Mouse (Mus musculus): ENCODE results near the gene Gm11037. TPM values are rescaled to one million over a fixed set of nuclear protein-coding genes. Genes with fewer than 3 reads are reported as not detected.

Gene Gm11037
- polyA plus RNA-seq, 1 experiment from 2014 or later = not detected

DNA sequence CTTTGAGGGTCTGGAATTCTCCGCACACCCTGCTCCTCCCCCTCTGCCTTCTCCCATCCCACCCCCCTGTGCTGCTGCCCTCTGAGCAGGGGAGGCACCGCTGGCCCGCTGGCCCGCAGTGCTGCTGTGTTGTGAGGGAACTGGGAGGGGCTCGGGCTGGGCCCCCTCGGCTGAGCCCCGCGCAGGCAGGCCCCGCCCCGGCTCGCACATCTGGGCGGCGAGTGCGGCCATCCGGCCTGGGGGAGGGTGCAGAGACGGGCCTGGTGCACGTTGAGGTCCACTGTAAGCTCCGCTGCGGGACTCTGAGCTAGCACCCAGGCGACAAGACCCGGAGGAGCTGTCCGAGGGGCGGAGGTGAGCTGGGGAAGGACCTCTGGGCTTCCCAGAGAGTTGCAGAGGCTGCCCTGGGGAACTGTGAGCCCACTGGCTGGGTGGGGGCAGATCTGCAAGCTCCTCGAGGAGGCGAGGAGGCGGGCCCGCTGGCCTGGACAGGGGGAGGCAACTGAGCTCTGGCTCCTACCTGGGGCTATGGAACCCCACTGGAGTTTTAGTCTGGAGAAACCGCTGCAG is 6.1 kb upstream of the Gm11037 start, which contains the start of gene Hspa12b:
Gene Hspa12b, plus strand, starts transcription at position 120 of the 570 bp plus-strand sequence.
- Histone ChIP-seq H3K4me1 (replicated peaks; ENCODE audit: control insufficient read depth, insufficient read depth) (peaks cover 6% of the 10 kb centered on the region; the same call in 1 of the 2 replicates), H3K9me3 (ENCODE audit: control insufficient read depth, low read length) (no peaks in the 10 kb centered on the region), H3K36me3 (ENCODE audit: control insufficient read depth, insufficient read depth, low read length) (no peaks in the 10 kb centered on the region), H3K27ac (replicated peaks) (peak within 1 kb of the TSS; percentile 81), H3K9ac (ENCODE audit: low read length) (peak within 1 kb of the TSS; percentile 80), H3K4me3 (ENCODE audit: low read depth, low read length) (peak within 1 kb of the TSS; percentile 62), H3K27me3 (ENCODE audit: control insufficient read depth, insufficient read depth, low read length) (no peaks in the 10 kb centered on the region), H3K4me2 (replicated peaks; ENCODE audit: low read depth) (peak within 1 kb of the TSS; percentile 75)
- DNase-seq (ENCODE audit: low spot score) (peak; percentile 67), ATAC-seq (ENCODE audit: low FRiP score, low TSS enrichment) (peak; percentile 78)
- WGBS = 2% methylated on average over 28 of the region's 28 CpGs
- TF ChIP-seq EP300 (optimal IDR thresholded peaks at IDR 0.05) (no peak), CTCF (IDR thresholded peaks at IDR 0.05; ENCODE audit: low read depth) (no peak)

DNA sequence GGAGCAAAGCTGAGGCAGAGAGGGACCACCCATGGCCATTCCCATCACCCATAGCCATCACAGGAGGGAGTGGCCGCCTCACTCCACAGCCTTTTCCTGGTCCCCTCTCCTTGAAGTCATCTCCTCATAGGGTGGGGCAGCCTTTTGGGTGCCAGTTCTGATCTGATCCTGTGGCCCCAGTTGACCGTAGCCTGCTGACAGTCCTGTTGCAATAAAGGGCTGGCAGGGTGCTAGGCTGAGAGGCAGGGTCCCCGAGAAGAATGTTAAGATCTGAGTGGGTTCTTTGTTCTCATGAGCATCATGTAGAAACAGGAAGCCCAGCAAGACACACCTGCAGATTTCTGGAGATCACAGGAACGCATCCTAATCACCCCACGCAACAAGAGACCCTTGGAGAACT is 5.1 kb upstream of the Gm11037 start:
- peak overlapping the region; percentile 80; the same call in 1 of the 2 replicates for H3K9ac ChIP-seq (ENCODE audit: low read length)

DNA sequence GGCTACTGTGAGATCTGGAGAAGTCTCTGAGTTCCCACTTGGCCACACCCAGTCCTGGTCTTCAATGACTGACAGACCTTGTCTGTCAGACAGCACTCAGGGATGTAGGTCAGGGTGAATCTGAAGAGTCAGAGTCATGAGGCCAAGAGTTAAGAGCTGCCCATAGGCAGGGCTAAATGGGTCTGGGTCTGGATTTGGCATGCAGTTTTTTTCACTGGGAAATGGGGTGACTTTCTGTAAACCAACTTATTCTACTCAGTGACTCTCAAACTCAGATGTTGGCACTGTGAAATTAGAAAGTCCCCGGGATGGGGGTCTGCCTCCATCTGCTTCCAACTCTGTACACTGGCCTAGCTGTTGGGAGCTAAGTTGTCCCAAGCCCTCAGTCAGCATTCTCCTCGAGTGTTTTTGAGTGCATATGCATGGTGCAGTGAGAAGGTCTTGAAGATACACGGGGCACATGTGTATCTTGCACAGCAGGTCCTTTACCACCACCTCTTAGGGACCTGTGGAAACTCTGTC is 4.6 kb upstream of the Gm11037 start:
- no peak overlapping the region for H3K27ac ChIP-seq (replicated peaks)
- peak overlapping the region; percentile 62 for H3K4me3 ChIP-seq (ENCODE audit: low read depth, low read length)
- H3K27me3 ChIP-seq (ENCODE audit: control insufficient read depth, insufficient read depth, low read length) = no peaks in the 10 kb centered on the region
- ATAC-seq (ENCODE audit: low FRiP score, low TSS enrichment) (no peak), DNase-seq (ENCODE audit: low spot score) (no peak)
- H3K9ac ChIP-seq (ENCODE audit: low read length) = no peak overlapping the region
- H3K4me1 ChIP-seq (replicated peaks; ENCODE audit: control insufficient read depth, insufficient read depth) = peaks cover 6% of the 10 kb centered on the region; the same call in 1 of the 2 replicates
- H3K36me3 ChIP-seq (ENCODE audit: control insufficient read depth, insufficient read depth, low read length) = no peaks in the 10 kb centered on the region
- H3K9me3 ChIP-seq (ENCODE audit: control insufficient read depth, low read length) = no peaks in the 10 kb centered on the region
- TF ChIP-seq CTCF (IDR thresholded peaks at IDR 0.05; ENCODE audit: low read depth) (no peak), EP300 (optimal IDR thresholded peaks at IDR 0.05) (no peak)
- 72% methylated on average over 3 of the region's 3 CpGs for WGBS
- peak overlapping the region; percentile 75 for H3K4me2 ChIP-seq (replicated peaks; ENCODE audit: low read depth)

More for the DNA sequence above, 5.1 kb upstream of the Gm11037 start:
- no peaks in the 10 kb centered on the region for H3K9me3 ChIP-seq (ENCODE audit: control insufficient read depth, low read length)
- H3K27me3 ChIP-seq (ENCODE audit: control insufficient read depth, insufficient read depth, low read length) = no peaks in the 10 kb centered on the region
- peak overlapping the region; percentile 75 for H3K4me2 ChIP-seq (replicated peaks; ENCODE audit: low read depth)
- TF ChIP-seq EP300 (optimal IDR thresholded peaks at IDR 0.05) = no peak
- no peak for TF ChIP-seq CTCF (IDR thresholded peaks at IDR 0.05; ENCODE audit: low read depth)
- peak overlapping the region; percentile 81; the same call in 1 of the 2 replicates for H3K27ac ChIP-seq (replicated peaks)
- ATAC-seq (ENCODE audit: low FRiP score, low TSS enrichment) (no peak), DNase-seq (ENCODE audit: low spot score) (no peak)
- H3K4me3 ChIP-seq (ENCODE audit: low read depth, low read length) = peak overlapping the region; percentile 62
- peaks cover 6% of the 10 kb centered on the region; the same call in 1 of the 2 replicates for H3K4me1 ChIP-seq (replicated peaks; ENCODE audit: control insufficient read depth, insufficient read depth)
- H3K36me3 ChIP-seq (ENCODE audit: control insufficient read depth, insufficient read depth, low read length) = no peaks in the 10 kb centered on the region
- WGBS = 70% methylated on average over 5 of the region's 5 CpGs

DNA sequence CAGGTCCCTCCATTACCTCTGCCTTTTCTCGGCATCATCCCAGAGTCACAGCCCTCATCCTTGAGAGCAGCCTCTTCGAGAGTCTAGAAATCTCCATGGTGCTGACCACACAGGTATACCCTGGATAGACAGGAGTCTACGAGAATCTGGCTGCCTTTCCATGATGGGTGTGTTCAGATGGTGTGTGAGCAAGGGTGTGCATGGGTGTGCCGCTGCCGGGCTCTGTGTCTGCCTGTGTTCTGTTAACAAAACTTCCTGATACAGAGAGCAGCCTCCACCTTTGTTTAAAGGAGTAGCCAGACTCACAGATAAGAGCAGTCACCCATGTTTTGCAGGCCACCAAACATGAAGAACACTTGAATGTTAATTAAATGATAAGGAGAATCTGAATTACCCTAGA is 3.5 kb upstream of the Gm11037 start:
- peaks cover 6% of the 10 kb centered on the region; the same call in 1 of the 2 replicates for H3K4me1 ChIP-seq (replicated peaks; ENCODE audit: control insufficient read depth, insufficient read depth)
- 44% methylated on average over 5 of the region's 5 CpGs for WGBS
- H3K27ac ChIP-seq (replicated peaks) = no peak overlapping the region
- ATAC-seq (ENCODE audit: low FRiP score, low TSS enrichment) = peak; percentile 73
- H3K9me3 ChIP-seq (ENCODE audit: control insufficient read depth, low read length) = no peaks in the 10 kb centered on the region
- H3K9ac ChIP-seq (ENCODE audit: low read length) = no peak overlapping the region
- no peak overlapping the region for H3K4me3 ChIP-seq (ENCODE audit: low read depth, low read length)
- H3K36me3 ChIP-seq (ENCODE audit: control insufficient read depth, insufficient read depth, low read length) = no peaks in the 10 kb centered on the region
- no peaks in the 10 kb centered on the region for H3K27me3 ChIP-seq (ENCODE audit: control insufficient read depth, insufficient read depth, low read length)
- H3K4me2 ChIP-seq (replicated peaks; ENCODE audit: low read depth) = no peak overlapping the region
- no peak for TF ChIP-seq CTCF (IDR thresholded peaks at IDR 0.05; ENCODE audit: low read depth)
- TF ChIP-seq EP300 (optimal IDR thresholded peaks at IDR 0.05) = no peak
- peak; percentile 67 for DNase-seq (ENCODE audit: low spot score)

DNA sequence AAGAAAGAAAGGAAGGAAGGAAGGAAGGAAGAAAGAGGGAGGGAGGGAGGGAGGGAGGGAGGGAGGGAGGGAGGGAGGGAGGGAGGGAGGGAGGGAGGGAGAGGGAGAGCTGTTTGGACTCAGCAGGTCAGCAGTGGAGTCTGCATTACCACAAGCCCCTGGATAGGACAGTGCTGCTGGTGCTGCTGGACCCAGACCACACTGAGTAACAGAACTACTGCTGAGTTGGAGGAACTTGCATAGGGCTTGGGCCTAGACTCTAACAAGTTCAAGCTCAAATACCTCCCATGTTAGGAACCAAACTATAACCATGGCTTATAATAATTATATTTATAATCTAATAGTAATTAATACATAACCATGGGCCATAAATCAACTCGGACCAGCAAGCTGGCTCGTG is 2.4 kb upstream of the Gm11037 start:
- H3K27ac ChIP-seq (replicated peaks) = no peak overlapping the region
- TF ChIP-seq CTCF (IDR thresholded peaks at IDR 0.05; ENCODE audit: low read depth) (no peak), EP300 (optimal IDR thresholded peaks at IDR 0.05) (no peak)
- peaks cover 6% of the 10 kb centered on the region; the same call in 1 of the 2 replicates for H3K4me1 ChIP-seq (replicated peaks; ENCODE audit: control insufficient read depth, insufficient read depth)
- H3K27me3 ChIP-seq (ENCODE audit: control insufficient read depth, insufficient read depth, low read length) = no peaks in the 10 kb centered on the region
- no peak overlapping the region for H3K4me2 ChIP-seq (replicated peaks; ENCODE audit: low read depth)
- no peak overlapping the region for H3K4me3 ChIP-seq (ENCODE audit: low read depth, low read length)
- 80% methylated on average over 2 of the region's 2 CpGs for WGBS
- no peaks in the 10 kb centered on the region for H3K9me3 ChIP-seq (ENCODE audit: control insufficient read depth, low read length)
- ATAC-seq (ENCODE audit: low FRiP score, low TSS enrichment) (no peak), DNase-seq (ENCODE audit: low spot score) (no peak)
- H3K9ac ChIP-seq (ENCODE audit: low read length) = no peak overlapping the region
- H3K36me3 ChIP-seq (ENCODE audit: control insufficient read depth, insufficient read depth, low read length) = no peaks in the 10 kb centered on the region
